Mouse (Mus musculus) granulocyte monocyte progenitor cell, adult 5-6 weeks (primary cell): ENCODE data around the gene 6430628N08Rik. TPM values are rescaled to one million over a fixed set of nuclear protein-coding genes. Genes with fewer than 3 reads are reported as not detected.

ENCODE experiments used
- ATAC-seq: replicated peaks from 2 replicates; pipeline ENCODE4 v1.8.0; 2016; ENCODE audit warnings: mild to moderate bottlenecking, moderate TSS enrichment, inconsistent platforms; ENCODE audit not compliant: poor library complexity, severe bottlenecking
- total RNA-seq, 2 experiments: library from RNA; stranded (forward) in 1 of 2; stranded (reverse) in 1 of 2; fragments of 200-712, 200-1000 nt in 1 of 2; fragments of >200 nt in 1 of 2; fragmentation: Nextera tagmentation in 1 of 2; gene quantifications; 2 replicates each; pipeline ENCODE4 v1.2.3; 2014 to 2017

Gene 6430628N08Rik
- total RNA-seq, 2 experiments from 2014 or later = not detected

- no peak for ATAC-seq
Observed at GRCm38 (mm10) chr4:115884022-115884421, 6.4 kb upstream of the 6430628N08Rik start, which contains the start of gene Kncn. Kncn (plus strand) TSS chr4:115884400.

- no peak for ATAC-seq
Observed at GRCm38 (mm10) chr4:115885846-115886245, 4.6 kb upstream of the 6430628N08Rik start.

- peak; percentile 52; the same call in 1 of the 2 replicates for ATAC-seq
Observed at GRCm38 (mm10) chr4:115886875-115887274, 3.6 kb upstream of the 6430628N08Rik start.

- ATAC-seq = no peak
Observed at GRCm38 (mm10) chr4:115890066-115890465, 399 bp upstream of the 6430628N08Rik start.

GRCm38 (mm10) chr4:115894281-115894680, 3.8 kb downstream of the 6430628N08Rik start:
- no peak for ATAC-seq

- ATAC-seq = peak; percentile 45
Observed at GRCm38 (mm10) chr4:115897901-115898631, 7.6 kb downstream of the 6430628N08Rik start.

- peak; percentile 76 for ATAC-seq
Observed at GRCm38 (mm10) chr4:115902816-115903215, 12.4 kb downstream of the 6430628N08Rik start.

- ATAC-seq = no peak
Observed at GRCm38 (mm10) chr4:115904375-115904774, 13.9 kb downstream of the 6430628N08Rik start.

- ATAC-seq = no peak
Observed at GRCm38 (mm10) chr4:115905701-115906100, 15.2 kb downstream of the 6430628N08Rik start.

- no peak for ATAC-seq
Observed at GRCm38 (mm10) chr4:115906791-115907190, 16.3 kb downstream of the 6430628N08Rik start.

GRCm38 (mm10) chr4:115907994-115908393, 17.5 kb downstream of the 6430628N08Rik start:
- no peak for ATAC-seq

- no peak for ATAC-seq
Observed at GRCm38 (mm10) chr4:115908641-115909040, 18.2 kb downstream of the 6430628N08Rik start.

- no peak for ATAC-seq
Observed at GRCm38 (mm10) chr4:115911586-115911985, 21.1 kb downstream of the 6430628N08Rik start.

GRCm38 (mm10) chr4:115919911-115920310, 29.4 kb downstream of the 6430628N08Rik start:
- no peak for ATAC-seq

- ATAC-seq = no peak
Observed at GRCm38 (mm10) chr4:115922688-115923087, 32.2 kb downstream of the 6430628N08Rik start.

- no peak for ATAC-seq
Observed at GRCm38 (mm10) chr4:115923262-115923880, 32.9 kb downstream of the 6430628N08Rik start.

- no peak for ATAC-seq
Observed at GRCm38 (mm10) chr4:115927637-115928036, 37.2 kb downstream of the 6430628N08Rik start.

GRCm38 (mm10) chr4:115931556-115932088, 41.2 kb downstream of the 6430628N08Rik start:
- ATAC-seq = no peak

GRCm38 (mm10) chr4:115935835-115936581, 45.5 kb downstream of the 6430628N08Rik start:
- ATAC-seq = no peak

GRCm38 (mm10) chr4:115936646-115937045, 46.2 kb downstream of the 6430628N08Rik start:
- ATAC-seq = peak; percentile 24; the same call in 1 of the 2 replicates
